Mouse (Mus musculus) limb, embryonic 14.5 days (tissue): ENCODE measurements around the gene Zfp444. TPM values are rescaled to one million over a fixed set of nuclear protein-coding genes. Genes with fewer than 3 reads are reported as not detected.
A peak's percentile ranks its signal among the peaks of the same experiment; 100 is the strongest.

Source experiments
- ATAC-seq: fragments of 200-750 bp; cut with Nextera tagmentation; 2 replicates; pipeline ENCODE4 v1.8.0; 2017; ENCODE audit warnings: low read depth, moderate number of reproducible peaks, moderate TSS enrichment; ENCODE audit not compliant: low FRiP score
- DNase-seq: peaks from one replicate; pipeline ENCODE4 v3.0.0-alpha.2; 2015; ENCODE audit warnings: low spot score
- H3K27ac ChIP-seq: fragments of 300-500 bp; sonication (generic); replicated peaks from 2 replicates; pipeline ENCODE4 v1.5.1; 2014; ENCODE audit warnings: low read depth, mild to moderate bottlenecking, low read length, moderate library complexity, mixed read lengths
- H3K27me3 ChIP-seq: fragments of 300-500 bp; sonication (generic); 2 replicates; pipeline ENCODE4 v1.6.1; 2014; ENCODE audit warnings: low read length, mixed read lengths; ENCODE audit not compliant: control insufficient read depth, insufficient read depth
- H3K36me3 ChIP-seq: fragments of 300-500 bp; sonication (generic); 2 replicates; pipeline ENCODE4 v1.6.1; 2014; ENCODE audit warnings: mild to moderate bottlenecking, low read length, moderate library complexity, mixed read lengths; ENCODE audit not compliant: control insufficient read depth, insufficient read depth
- H3K4me1 ChIP-seq: fragments of 300-500 bp; sonication (generic); 2 replicates; pipeline ENCODE4 v1.6.1; 2014; ENCODE audit warnings: antibody characterized with exemption, low read length, mixed read lengths; ENCODE audit not compliant: control insufficient read depth, insufficient read depth
- H3K4me2 ChIP-seq: fragments of 300-500 bp; sonication (generic); replicated peaks from 2 replicates; pipeline ENCODE4 v1.6.1; 2014; ENCODE audit warnings: low read depth, mild to moderate bottlenecking, low read length, moderate library complexity; ENCODE audit not compliant: severe bottlenecking
- H3K4me3 ChIP-seq: fragments of 300-500 bp; sonication (generic); replicated peaks from 2 replicates; pipeline ENCODE4 v1.5.1; 2014; ENCODE audit warnings: low read length
- H3K9ac ChIP-seq: fragments of 300-500 bp; sonication (generic); 2 replicates; pipeline ENCODE4 v1.6.1; 2014; ENCODE audit warnings: mild to moderate bottlenecking, low read depth, low read length, moderate library complexity; ENCODE audit not compliant: severe bottlenecking
- H3K9me3 ChIP-seq: fragments of 300-500 bp; sonication (generic); 2 replicates; pipeline ENCODE4 v1.6.1; 2016; ENCODE audit warnings: low read length; ENCODE audit not compliant: control insufficient read depth
- POLR2A ChIP-seq: fragments of 200-500 bp; IDR thresholded peaks from 2 replicates; pipeline ENCODE4 v1.8.0; 2012; ENCODE audit warnings: inconsistent platforms, mild to moderate bottlenecking, moderate library complexity, borderline replicate concordance; ENCODE audit not compliant: insufficient read depth, insufficient read length; ENCODE audit errors: extremely low read depth
- WGBS: fragments of 180-500 bp; shearing (Covaris S2); extraction: QIAGEN DNeasy Blood & Tissue Kit; methylation state at CpG from one replicate; pipeline ENCODE4 v1.1.7; 2014; 5-methylcytosine and 5-hydroxymethylcytosine counted together
- polyA plus RNA-seq, 2 experiments: library from polyadenylated mRNA; depleted of rRNA in 1 of 2; stranded (reverse) in 1 of 2; unstranded in 1 of 2; fragments of >200 nt; fragmentation: Nextera tagmentation in 1 of 2; extraction: Ambion mirVana in 1 of 2; gene quantifications; 2 replicates each; pipeline versions ENCODE4 v1.2.1 to v1.2.3; 2012 to 2014

Zfp444 gene
- polyA plus RNA-seq, 2 experiments = 50.6 to 54.2 TPM

DNA sequence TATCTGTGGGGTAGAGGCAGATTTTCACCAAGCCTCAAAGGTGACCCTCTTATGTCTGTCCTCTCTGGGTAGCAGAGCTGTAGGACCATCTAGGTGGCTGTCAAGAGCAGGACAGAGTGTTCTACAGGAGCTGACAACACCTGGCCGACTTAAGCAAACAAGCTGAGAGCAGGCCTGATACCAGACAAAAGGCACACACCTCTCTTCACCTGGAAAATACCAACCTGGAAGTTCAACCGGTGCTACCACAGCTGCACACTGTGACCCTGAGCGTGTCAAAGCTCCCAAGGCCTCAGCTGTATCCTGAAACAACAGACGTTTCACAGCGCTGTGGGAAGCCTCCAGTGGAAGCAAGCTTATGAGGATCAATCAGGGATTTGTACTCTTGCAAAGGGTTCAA is 24.3 kb upstream of the Zfp444 start:
- Histone ChIP-seq H3K9me3 (no peaks in the 10 kb centered on the region), H3K27me3 (no peaks in the 10 kb centered on the region), H3K9ac (no peak overlapping the region), H3K27ac (no peak overlapping the region), H3K36me3 (0 out of 2 replicates have a peak, but pooled peaks cover 3% of the 10 kb centered on the region), H3K4me2 (no peak overlapping the region), H3K4me1 (peaks cover 3% of the 10 kb centered on the region; the same call in 1 of the 2 replicates), H3K4me3 (no peak overlapping the region)
- no peak for ATAC-seq
- DNase-seq = no peak
- no peak for TF ChIP-seq POLR2A
- WGBS = 90% methylated on average over 5 of the region's 5 CpGs

DNA sequence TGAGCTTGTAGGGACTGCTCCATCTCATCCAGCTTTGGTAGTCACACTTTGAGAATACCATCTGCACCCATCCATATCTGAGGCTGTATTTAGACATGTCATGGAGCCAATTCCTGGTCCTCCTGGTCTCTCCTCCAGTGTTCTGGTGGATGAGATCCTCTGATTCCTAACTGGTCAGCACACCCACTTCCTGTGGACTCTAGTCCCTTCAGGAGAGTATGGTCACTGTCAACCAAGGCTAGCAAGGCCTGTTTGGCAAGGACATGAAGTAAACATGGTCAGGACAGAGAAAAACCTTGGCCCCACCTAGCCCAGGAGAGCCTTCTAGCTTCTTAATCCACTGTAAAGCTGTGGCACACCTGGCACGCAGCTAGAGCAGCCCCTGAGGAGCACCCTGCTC is 20.8 kb upstream of the Zfp444 start:
- no peak for TF ChIP-seq POLR2A
- Histone ChIP-seq H3K36me3 (no peaks in the 10 kb centered on the region), H3K9ac (no peak overlapping the region), H3K4me2 (no peak overlapping the region), H3K4me1 (peaks cover 9% of the 10 kb centered on the region), H3K27me3 (no peaks in the 10 kb centered on the region), H3K27ac (no peak overlapping the region), H3K9me3 (no peaks in the 10 kb centered on the region), H3K4me3 (no peak overlapping the region)
- no peak for DNase-seq
- WGBS = 76% methylated on average over 1 of the region's 1 CpGs
- no peak for ATAC-seq

GRCm38 (mm10) chr7:6152036-6152435 is 20.0 kb upstream of the Zfp444 start:
- no peaks in the 10 kb centered on the region for H3K36me3 ChIP-seq
- no peak overlapping the region for H3K27ac ChIP-seq
- H3K4me2 ChIP-seq = no peak overlapping the region
- ATAC-seq = no peak
- DNase-seq = no peak
- peaks cover 14% of the 10 kb centered on the region for H3K4me1 ChIP-seq
- H3K9ac ChIP-seq = no peak overlapping the region
- H3K4me3 ChIP-seq = no peak overlapping the region
- no peak for TF ChIP-seq POLR2A
- no peaks in the 10 kb centered on the region for H3K9me3 ChIP-seq
- WGBS = 84% methylated on average over 3 of the region's 3 CpGs
- no peaks in the 10 kb centered on the region for H3K27me3 ChIP-seq

GRCm38 (mm10) chr7:6153131-6153530 is 18.9 kb upstream of the Zfp444 start:
- DNase-seq (no peak), ATAC-seq (no peak)
- peaks cover 11% of the 10 kb centered on the region for H3K4me1 ChIP-seq
- no peak for TF ChIP-seq POLR2A
- 85% methylated on average over 3 of the region's 3 CpGs for WGBS
- no peak overlapping the region for H3K9ac ChIP-seq
- no peak overlapping the region for H3K4me3 ChIP-seq
- H3K36me3 ChIP-seq = no peaks in the 10 kb centered on the region
- H3K27ac ChIP-seq = no peak overlapping the region
- H3K4me2 ChIP-seq = no peak overlapping the region
- H3K9me3 ChIP-seq = no peaks in the 10 kb centered on the region
- no peaks in the 10 kb centered on the region for H3K27me3 ChIP-seq

DNA sequence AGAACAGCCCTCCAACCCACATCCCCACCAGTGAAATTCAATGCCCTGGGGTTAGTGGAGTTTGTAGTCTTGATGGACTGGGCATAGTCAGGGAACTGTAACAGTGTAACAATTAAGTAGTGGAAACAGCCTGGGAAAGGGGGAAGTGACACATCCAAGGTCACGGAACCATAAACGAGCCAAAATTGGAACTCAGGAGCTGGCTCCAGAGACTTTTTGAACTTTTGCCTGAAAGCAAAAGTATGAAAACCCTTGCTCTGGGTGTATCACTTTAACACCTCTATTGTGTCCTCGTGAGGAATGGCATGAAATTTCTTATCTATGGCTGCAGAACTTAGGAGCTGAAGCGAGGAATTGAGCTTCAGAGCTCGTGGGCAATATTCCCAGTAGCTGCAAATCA is 17.9 kb upstream of the Zfp444 start:
- Histone ChIP-seq H3K4me2 (peak overlapping the region; percentile 92), H3K9me3 (no peaks in the 10 kb centered on the region), H3K36me3 (no peaks in the 10 kb centered on the region), H3K27me3 (no peaks in the 10 kb centered on the region), H3K9ac (no peak overlapping the region), H3K27ac (no peak overlapping the region), H3K4me1 (peaks cover 11% of the 10 kb centered on the region), H3K4me3 (peak overlapping the region; percentile 81; the same call in 1 of the 2 replicates)
- no peak for TF ChIP-seq POLR2A
- 76% methylated on average over 5 of the region's 5 CpGs for WGBS
- no peak for DNase-seq
- ATAC-seq = no peak
